Mouse (Mus musculus): ENCODE measurements at regions not wholly inside any gene's neighbourhood (a gene's known extent, or its start where the extent isn't known, plus 50 kb on each side); places are given as distances from the start of the nearest gene placed in this dataset.

- TF ChIP-seq CTCF (IDR thresholded peaks at IDR 0.05; ENCODE audit: extremely low read depth, insufficient read depth, insufficient read length, insufficient replicate concordance) (no peak), POLR2A (IDR thresholded peaks at IDR 0.05; ENCODE audit: low read depth, low read length) (no peak)
Measured at GRCm38 (mm10) chr9:74795994-74796393, 65.7 kb upstream of the Onecut1 start.
